Mouse (Mus musculus): ENCODE data around the gene Prr19. TPM values are rescaled to one million over a fixed set of nuclear protein-coding genes. Genes with fewer than 3 reads are reported as not detected.

Prr19 gene
- polyA plus RNA-seq, 1 experiment from 2014 or later: 0.84 TPM

DNA sequence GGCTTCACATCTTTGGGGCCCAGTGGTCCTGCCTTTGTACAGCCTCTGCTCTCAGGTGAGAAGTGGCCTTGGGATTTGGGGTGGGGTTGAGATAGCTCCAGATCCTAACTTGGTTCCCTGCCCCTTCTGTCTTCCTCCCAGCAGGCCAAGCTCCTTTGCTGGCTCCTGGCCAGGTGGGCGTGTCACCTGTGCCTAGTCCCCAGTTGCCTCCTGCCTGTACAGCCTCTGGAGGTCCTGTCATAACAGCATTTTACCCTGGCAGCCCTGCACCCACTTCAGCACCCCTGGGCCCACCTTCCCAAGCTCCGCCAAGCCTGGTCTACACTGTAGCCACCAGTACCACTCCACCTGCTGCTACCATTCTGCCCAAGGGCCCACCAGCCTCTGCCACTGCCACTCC lies 10.3 kb upstream of the Prr19 start:
- WGBS: 84% methylated on average over 2 of the region's 2 CpGs
- peak; percentile 9; the same call in 1 of the 2 replicates for ATAC-seq (ENCODE audit: low FRiP score, low TSS enrichment)
- H3K27ac ChIP-seq (ENCODE audit: low read length): no peak overlapping the region
- H3K36me3 ChIP-seq (ENCODE audit: insufficient read depth, low read length): peaks cover 89% of the 10 kb centered on the region
- no peak overlapping the region for H3K4me2 ChIP-seq (replicated peaks; ENCODE audit: low read depth, low read length)
- H3K9ac ChIP-seq (replicated peaks; ENCODE audit: low read length): no peak overlapping the region
- peaks cover 7% of the 10 kb centered on the region; the same call in 1 of the 2 replicates for H3K9me3 ChIP-seq (ENCODE audit: low read length)
- H3K4me1 ChIP-seq (ENCODE audit: insufficient read depth, low read length): no peaks in the 10 kb centered on the region
- H3K4me3 ChIP-seq (ENCODE audit: low read length): no peak overlapping the region
- H3K27me3 ChIP-seq (ENCODE audit: insufficient read depth, low read length): no peaks in the 10 kb centered on the region

DNA sequence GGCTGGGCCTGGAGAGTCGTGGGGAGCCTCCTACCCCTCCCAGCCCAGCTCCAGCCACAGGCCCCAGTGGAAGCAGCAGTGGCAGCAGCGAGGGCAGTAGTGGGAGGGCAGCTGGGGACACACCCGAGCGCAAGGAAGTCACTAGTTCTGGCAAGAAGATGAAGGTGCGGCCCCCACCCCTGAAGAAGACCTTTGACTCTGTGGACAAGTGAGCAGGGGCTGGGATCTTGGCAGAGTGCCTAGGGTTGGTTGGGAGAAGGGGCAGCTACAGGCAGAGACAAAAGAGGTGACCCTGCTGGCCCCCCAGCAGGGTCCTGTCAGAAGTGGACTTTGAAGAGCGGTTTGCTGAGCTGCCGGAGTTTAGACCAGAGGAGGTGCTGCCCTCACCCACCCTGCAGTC lies 9.1 kb upstream of the Prr19 start:
- Histone ChIP-seq H3K36me3 (ENCODE audit: insufficient read depth, low read length) (peaks cover 81% of the 10 kb centered on the region), H3K27ac (ENCODE audit: low read length) (peak overlapping the region; percentile 13; the same call in 1 of the 2 replicates), H3K4me2 (replicated peaks; ENCODE audit: low read depth, low read length) (no peak overlapping the region), H3K9me3 (ENCODE audit: low read length) (peaks cover 7% of the 10 kb centered on the region; the same call in 1 of the 2 replicates), H3K27me3 (ENCODE audit: insufficient read depth, low read length) (no peaks in the 10 kb centered on the region), H3K4me3 (ENCODE audit: low read length) (no peak overlapping the region), H3K4me1 (ENCODE audit: insufficient read depth, low read length) (no peaks in the 10 kb centered on the region), H3K9ac (replicated peaks; ENCODE audit: low read length) (no peak overlapping the region)
- WGBS: 56% methylated on average over 7 of the region's 7 CpGs
- ATAC-seq (ENCODE audit: low FRiP score, low TSS enrichment): no peak

- Histone ChIP-seq H3K27me3 (ENCODE audit: insufficient read depth, low read length) (no peaks in the 10 kb centered on the region), H3K4me2 (replicated peaks; ENCODE audit: low read depth, low read length) (no peak overlapping the region), H3K36me3 (ENCODE audit: insufficient read depth, low read length) (peaks cover 69% of the 10 kb centered on the region), H3K9me3 (ENCODE audit: low read length) (peaks cover 7% of the 10 kb centered on the region; the same call in 1 of the 2 replicates), H3K4me1 (ENCODE audit: insufficient read depth, low read length) (peaks cover 2% of the 10 kb centered on the region; the same call in 1 of the 2 replicates), H3K4me3 (ENCODE audit: low read length) (no peak overlapping the region), H3K9ac (replicated peaks; ENCODE audit: low read length) (no peak overlapping the region), H3K27ac (ENCODE audit: low read length) (peak overlapping the region; percentile 1; the same call in 1 of the 2 replicates)
- WGBS: 77% methylated on average over 10 of the region's 10 CpGs
- no peak for ATAC-seq (ENCODE audit: low FRiP score, low TSS enrichment)
Measured at GRCm38 (mm10) chr7:25293191-25293739, 7.9 kb upstream of the Prr19 start.

DNA sequence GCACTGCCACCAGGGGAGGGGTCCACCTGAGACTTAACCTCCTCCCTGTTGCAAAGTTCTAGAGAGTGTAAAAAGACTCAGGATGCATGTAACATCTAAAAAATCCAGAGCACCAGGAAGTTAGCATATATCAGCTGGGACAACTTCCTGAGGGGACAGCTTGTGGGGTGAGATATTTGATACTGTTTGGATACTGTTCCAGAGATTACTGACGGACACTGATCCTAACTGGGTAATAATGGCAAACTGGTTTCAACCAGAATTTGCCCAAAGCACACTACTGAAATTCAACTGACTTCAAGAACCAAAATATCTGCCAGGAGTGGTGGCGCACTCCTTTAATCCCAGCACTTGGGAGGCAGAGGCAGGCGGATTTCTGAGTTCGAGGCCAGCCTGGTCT lies 6.7 kb upstream of the Prr19 start:
- Histone ChIP-seq H3K4me3 (ENCODE audit: low read length) (no peak overlapping the region), H3K9me3 (ENCODE audit: low read length) (peaks cover 6% of the 10 kb centered on the region; the same call in 1 of the 2 replicates), H3K27ac (ENCODE audit: low read length) (no peak overlapping the region), H3K4me1 (ENCODE audit: insufficient read depth, low read length) (peaks cover 4% of the 10 kb centered on the region; the same call in 1 of the 2 replicates), H3K27me3 (ENCODE audit: insufficient read depth, low read length) (no peaks in the 10 kb centered on the region), H3K36me3 (ENCODE audit: insufficient read depth, low read length) (peaks cover 57% of the 10 kb centered on the region), H3K4me2 (replicated peaks; ENCODE audit: low read depth, low read length) (no peak overlapping the region), H3K9ac (replicated peaks; ENCODE audit: low read length) (no peak overlapping the region)
- 71% methylated on average over 4 of the region's 4 CpGs for WGBS
- no peak for ATAC-seq (ENCODE audit: low FRiP score, low TSS enrichment)

GRCm38 (mm10) chr7:25294960-25295722 lies 6.1 kb upstream of the Prr19 start:
- H3K4me1 ChIP-seq (ENCODE audit: insufficient read depth, low read length): peaks cover 4% of the 10 kb centered on the region; the same call in 1 of the 2 replicates
- no peak for ATAC-seq (ENCODE audit: low FRiP score, low TSS enrichment)
- H3K27me3 ChIP-seq (ENCODE audit: insufficient read depth, low read length): no peaks in the 10 kb centered on the region
- no peak overlapping the region for H3K9ac ChIP-seq (replicated peaks; ENCODE audit: low read length)
- H3K36me3 ChIP-seq (ENCODE audit: insufficient read depth, low read length): peaks cover 50% of the 10 kb centered on the region
- H3K27ac ChIP-seq (ENCODE audit: low read length): no peak overlapping the region
- no peak overlapping the region for H3K4me2 ChIP-seq (replicated peaks; ENCODE audit: low read depth, low read length)
- H3K4me3 ChIP-seq (ENCODE audit: low read length): no peak overlapping the region
- 87% methylated on average over 12 of the region's 12 CpGs for WGBS
- no peaks in the 10 kb centered on the region for H3K9me3 ChIP-seq (ENCODE audit: low read length)

DNA sequence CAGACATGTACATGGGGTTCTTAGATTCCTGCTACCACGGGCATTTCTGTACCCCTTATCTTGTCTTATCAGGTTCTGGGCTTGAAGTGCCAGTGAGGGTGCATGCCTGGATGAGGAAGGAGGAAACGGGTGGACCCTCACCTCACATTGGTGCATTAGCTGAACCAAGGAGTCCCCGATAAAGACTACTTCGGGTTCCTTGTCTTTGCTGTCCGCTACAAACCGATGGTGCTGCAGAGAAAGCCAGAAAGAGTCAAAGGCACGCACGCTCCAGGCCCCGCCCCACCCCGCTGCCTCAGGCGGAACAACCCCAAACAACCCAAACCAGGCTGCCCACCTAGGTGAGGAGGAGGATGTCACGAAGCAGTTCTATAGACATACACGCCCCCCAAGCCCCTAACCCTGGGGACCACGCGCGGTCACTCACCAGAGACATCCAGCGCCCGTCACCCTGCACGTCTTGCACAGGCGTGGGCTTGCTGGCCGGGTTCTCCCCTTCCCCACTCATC lies 4.2 kb upstream of the Prr19 start:
- Histone ChIP-seq H3K9me3 (ENCODE audit: low read length) (no peaks in the 10 kb centered on the region), H3K4me1 (ENCODE audit: insufficient read depth, low read length) (peaks cover 4% of the 10 kb centered on the region; the same call in 1 of the 2 replicates), H3K4me3 (ENCODE audit: low read length) (peak overlapping the region; percentile 91), H3K4me2 (replicated peaks; ENCODE audit: low read depth, low read length) (peak overlapping the region; percentile 80), H3K27ac (ENCODE audit: low read length) (peak overlapping the region; percentile 96), H3K9ac (replicated peaks; ENCODE audit: low read length) (peak overlapping the region; percentile 88), H3K36me3 (ENCODE audit: insufficient read depth, low read length) (peaks cover 32% of the 10 kb centered on the region), H3K27me3 (ENCODE audit: insufficient read depth, low read length) (no peaks in the 10 kb centered on the region)
- WGBS: 1% methylated on average over 21 of the region's 21 CpGs
- ATAC-seq (ENCODE audit: low FRiP score, low TSS enrichment): peak; percentile 41

- no peaks in the 10 kb centered on the region for H3K9me3 ChIP-seq (ENCODE audit: low read length)
- H3K9ac ChIP-seq (replicated peaks; ENCODE audit: low read length): peak within 1 kb of the TSS; percentile 88
- peaks cover 26% of the 10 kb centered on the region for H3K36me3 ChIP-seq (ENCODE audit: insufficient read depth, low read length)
- peak within 1 kb of the TSS; percentile 91 for H3K4me3 ChIP-seq (ENCODE audit: low read length)
- peaks cover 4% of the 10 kb centered on the region; the same call in 1 of the 2 replicates for H3K4me1 ChIP-seq (ENCODE audit: insufficient read depth, low read length)
- under 1% methylated on average over 52 of the region's 52 CpGs for WGBS
- no peaks in the 10 kb centered on the region for H3K27me3 ChIP-seq (ENCODE audit: insufficient read depth, low read length)
- peak; percentile 95 for ATAC-seq (ENCODE audit: low FRiP score, low TSS enrichment)
- peak within 1 kb of the TSS; percentile 80 for H3K4me2 ChIP-seq (replicated peaks; ENCODE audit: low read depth, low read length)
- H3K27ac ChIP-seq (ENCODE audit: low read length): peak within 1 kb of the TSS; percentile 96
Measured at GRCm38 (mm10) chr7:25297454-25298325, 3.5 kb upstream of the Prr19 start, which contains the start of gene Pafah1b3. Pafah1b3 (minus strand) TSS chr7:25297986.

DNA sequence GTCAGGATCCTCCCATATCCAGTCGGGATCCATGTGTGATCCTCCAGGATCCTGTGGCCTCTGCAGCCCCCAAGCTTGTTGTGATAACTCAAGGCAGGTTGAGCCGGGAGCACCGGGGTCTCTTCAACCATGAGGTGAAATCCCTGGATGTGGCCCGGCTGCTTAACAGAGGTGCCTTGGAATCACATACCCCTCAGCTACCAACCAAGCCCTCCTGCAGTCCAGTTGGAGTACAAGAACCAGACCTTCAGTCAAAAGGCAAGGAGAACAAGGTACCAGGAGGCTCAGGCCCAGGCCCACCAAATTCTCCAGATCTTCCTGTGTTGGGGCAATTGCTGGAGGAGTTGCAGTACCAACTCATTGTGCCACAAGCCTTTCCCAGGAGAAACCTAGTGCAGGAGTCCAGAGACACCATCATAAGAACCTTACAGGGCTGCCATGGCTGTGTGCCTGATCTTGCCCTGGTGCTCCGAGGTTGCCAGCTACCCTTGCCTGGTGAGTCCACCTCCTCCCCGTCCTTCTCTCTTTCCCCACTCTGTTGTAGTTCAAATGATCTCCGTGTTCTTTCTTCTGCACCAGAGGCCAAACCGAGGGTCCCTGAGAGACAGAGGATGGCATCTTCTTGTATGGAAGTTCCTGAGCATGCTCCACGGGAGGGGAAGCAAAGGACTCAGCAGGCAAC lies 1.9 kb downstream of the Prr19 start:
- Histone ChIP-seq H3K4me3 (ENCODE audit: low read length) (no peak overlapping the region), H3K4me1 (ENCODE audit: insufficient read depth, low read length) (peaks cover 13% of the 10 kb centered on the region), H3K27ac (ENCODE audit: low read length) (no peak overlapping the region), H3K9me3 (ENCODE audit: low read length) (no peaks in the 10 kb centered on the region), H3K36me3 (ENCODE audit: insufficient read depth, low read length) (no peaks in the 10 kb centered on the region), H3K27me3 (ENCODE audit: insufficient read depth, low read length) (peaks cover 3% of the 10 kb centered on the region), H3K9ac (replicated peaks; ENCODE audit: low read length) (no peak overlapping the region), H3K4me2 (replicated peaks; ENCODE audit: low read depth, low read length) (no peak overlapping the region)
- 72% methylated on average over 9 of the region's 9 CpGs for WGBS
- no peak for ATAC-seq (ENCODE audit: low FRiP score, low TSS enrichment)

DNA sequence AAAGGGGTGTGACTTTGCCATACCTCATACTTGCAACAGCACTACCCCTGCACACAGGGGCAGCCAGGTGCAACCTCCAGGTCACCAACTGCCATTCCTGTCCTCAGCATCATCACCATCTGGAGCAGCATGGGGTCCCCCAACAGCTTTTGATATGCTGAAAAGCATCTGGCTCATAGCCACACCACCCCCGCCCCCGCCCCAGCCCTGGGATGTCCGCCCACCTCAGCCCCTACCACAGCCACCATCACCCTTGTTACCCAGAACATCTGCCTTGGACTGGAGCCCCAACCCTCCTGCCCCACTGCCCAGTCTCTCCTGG lies 2.4 kb downstream of the Prr19 start:
- ATAC-seq (ENCODE audit: low FRiP score, low TSS enrichment): no peak
- H3K27me3 ChIP-seq (ENCODE audit: insufficient read depth, low read length): peaks cover 3% of the 10 kb centered on the region
- peaks cover 9% of the 10 kb centered on the region for H3K4me1 ChIP-seq (ENCODE audit: insufficient read depth, low read length)
- no peak overlapping the region for H3K4me2 ChIP-seq (replicated peaks; ENCODE audit: low read depth, low read length)
- no peak overlapping the region for H3K27ac ChIP-seq (ENCODE audit: low read length)
- no peaks in the 10 kb centered on the region for H3K9me3 ChIP-seq (ENCODE audit: low read length)
- H3K36me3 ChIP-seq (ENCODE audit: insufficient read depth, low read length): no peaks in the 10 kb centered on the region
- no peak overlapping the region for H3K4me3 ChIP-seq (ENCODE audit: low read length)
- no peak overlapping the region for H3K9ac ChIP-seq (replicated peaks; ENCODE audit: low read length)
- 78% methylated on average over 3 of the region's 3 CpGs for WGBS

Measured in kidney, embryonic 16.5 days (tissue).